Mouse (Mus musculus) liver, postnatal 0 days (tissue): ENCODE measurements around the gene Mrps12.
A peak's percentile ranks its signal among the peaks of the same experiment; 100 is the strongest.

Source experiments
- CTCF ChIP-seq: sonication (generic); IDR thresholded peaks from 2 replicates; pipeline ENCODE4 v1.5.1; 2016; ENCODE audit warnings: antibody characterized with exemption, low read depth
- EP300 ChIP-seq: IDR thresholded peaks from 2 replicates; pipeline ENCODE4 v1.6.1; 2016; ENCODE audit warnings: antibody characterized with exemption, low read depth, mild to moderate bottlenecking

GRCm38 (mm10) chr7:28741709-28742438 is at the start of gene Mrps12, which contains the start of gene Sars2:
- TF ChIP-seq CTCF (peak; percentile 97), EP300 (no peak)
